Mouse (Mus musculus) erythroblast, embryonic 14.5 days (primary cell): ENCODE results near the gene Prkn.

ENCODE experiments used
- GATA1 ChIP-seq: IDR thresholded peaks from 2 replicates; pipeline ENCODE4 v1.6.1; 2012; ENCODE audit warnings: low read length, inconsistent platforms, mixed read lengths
- TAL1 ChIP-seq: IDR thresholded peaks from 3 replicates; pipeline ENCODE4 v1.6.1; 2012; ENCODE audit warnings: low read length, inconsistent platforms, mixed read lengths

DNA sequence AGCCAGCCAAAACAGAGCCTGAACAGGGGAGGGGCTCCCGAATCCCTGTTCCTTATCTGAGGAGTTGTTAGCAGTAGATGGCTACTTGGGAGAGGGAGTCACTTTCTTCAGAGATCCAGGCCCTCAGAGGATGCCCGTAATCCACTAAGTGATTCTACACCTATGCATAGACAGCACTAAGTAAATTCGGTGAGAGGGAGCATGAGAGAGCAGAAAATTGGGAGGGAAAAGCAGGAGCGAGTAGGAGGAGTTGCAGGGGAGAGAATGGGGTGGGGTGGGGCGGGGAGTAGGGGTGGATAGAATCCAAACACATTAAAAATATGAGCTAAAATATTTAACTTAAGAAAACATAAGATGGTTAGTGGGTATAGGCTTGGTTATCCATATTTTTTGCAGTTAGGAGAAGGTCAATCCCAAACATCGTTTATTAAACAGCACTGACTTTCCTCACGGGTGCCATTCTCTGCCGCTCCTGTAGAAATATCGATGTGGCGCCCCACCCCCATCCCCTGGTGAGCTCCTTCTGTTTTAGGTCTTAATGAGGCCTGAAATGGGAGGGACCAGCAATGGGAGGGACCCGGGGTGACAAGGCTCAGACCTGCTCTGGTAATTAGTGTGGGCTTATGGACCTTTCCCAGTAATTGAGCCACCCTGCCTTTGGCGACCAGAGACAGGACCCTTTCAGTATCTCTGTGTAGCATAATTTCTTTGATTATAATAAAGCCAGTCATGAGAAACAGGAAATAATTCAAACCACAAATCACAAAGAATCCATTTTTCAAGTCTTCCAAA lies 390.6 kb downstream of the Prkn start:
- TF ChIP-seq GATA1: no peak
- TF ChIP-seq TAL1: no peak
